Mouse (Mus musculus) forebrain, embryonic 14.5 days (tissue): Measurements from ENCODE around the gene Ubap1. TPM values are rescaled to one million over a fixed set of nuclear protein-coding genes. Genes with fewer than 3 reads are reported as not detected.

Source experiments
- ATAC-seq: fragments of 200-750 bp; cut with Nextera tagmentation; 2 replicates; pipeline ENCODE4 v1.8.0; 2017; ENCODE audit warnings: mild to moderate bottlenecking, moderate library complexity
- DNase-seq: peaks from one replicate; pipeline ENCODE4 v3.0.0-alpha.2; 2015; ENCODE audit warnings: low spot score
- H3K27ac ChIP-seq: fragments of 300-500 bp; sonication (generic); 2 replicates; pipeline ENCODE4 v1.5.1; 2014; ENCODE audit warnings: low read depth, mild to moderate bottlenecking, control low read depth, low read length, moderate library complexity
- H3K27me3 ChIP-seq: fragments of 300-500 bp; sonication (generic); replicated peaks from 2 replicates; pipeline ENCODE4 v1.6.1; 2014; ENCODE audit warnings: low read length, control low read depth, mixed read lengths; ENCODE audit not compliant: control insufficient read depth, insufficient read depth
- H3K36me3 ChIP-seq: fragments of 300-500 bp; sonication (generic); 2 replicates; pipeline ENCODE4 v1.6.1; 2014; ENCODE audit warnings: low read length, control low read depth; ENCODE audit not compliant: control insufficient read depth, insufficient read depth
- H3K4me1 ChIP-seq: fragments of 300-500 bp; sonication (generic); 2 replicates; pipeline ENCODE4 v1.6.1; 2014; ENCODE audit warnings: antibody characterized with exemption, low read length, control low read depth; ENCODE audit not compliant: control insufficient read depth, insufficient read depth
- H3K4me2 ChIP-seq: fragments of 300-500 bp; sonication (generic); 2 replicates; pipeline ENCODE4 v1.6.1; 2014; ENCODE audit warnings: mild to moderate bottlenecking, control low read depth, low read length
- H3K4me3 ChIP-seq: fragments of 300-500 bp; sonication (generic); 2 replicates; pipeline ENCODE4 v1.5.1; 2014; ENCODE audit warnings: low read depth, low read length, control low read depth
- H3K9ac ChIP-seq: fragments of 300-500 bp; sonication (generic); 2 replicates; pipeline ENCODE4 v1.6.1; 2014; ENCODE audit warnings: mild to moderate bottlenecking, low read length, control low read depth, moderate library complexity
- H3K9me3 ChIP-seq: fragments of 300-500 bp; sonication (generic); replicated peaks from 2 replicates; pipeline ENCODE4 v1.6.1; 2016; ENCODE audit warnings: low read length, control low read depth, mixed read lengths; ENCODE audit not compliant: control insufficient read depth
- WGBS: fragments of 180-500 bp; shearing (Covaris S2); extraction: QIAGEN DNeasy Blood & Tissue Kit; methylation state at CpG from one replicate; pipeline ENCODE4 v1.1.7; 2014; 5-methylcytosine and 5-hydroxymethylcytosine counted together
- polyA plus RNA-seq: library from polyadenylated mRNA; unstranded; fragments of >200 nt; fragmentation: Nextera tagmentation; extraction: Ambion mirVana; gene quantifications from 2 replicates; pipeline ENCODE4 v1.2.1, GENCODE M21; 2014

The Ubap1 gene
- polyA plus RNA-seq, 1 experiment from 2014 or later: 59.6 TPM

DNA sequence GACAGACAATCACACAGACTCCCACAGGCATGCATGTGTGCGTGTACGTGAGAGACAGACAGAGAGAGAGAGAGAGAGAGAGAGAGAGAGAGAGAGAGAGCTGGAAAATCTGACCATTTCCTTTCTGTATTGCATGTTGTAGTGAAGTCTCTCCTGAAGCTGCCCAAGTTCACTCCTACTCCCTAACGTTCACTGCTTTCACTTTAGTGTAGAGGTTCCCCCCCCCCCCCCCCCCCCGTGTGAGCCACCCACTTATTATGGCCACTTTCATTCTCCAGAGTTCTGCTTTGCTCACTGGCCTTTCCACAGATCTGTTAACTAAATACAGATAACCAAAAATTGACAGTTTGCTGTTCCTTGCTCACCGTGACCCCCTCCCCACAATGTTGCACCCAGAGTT is 957 bp upstream of the Ubap1 start:
- no peaks in the 10 kb centered on the region for H3K36me3 ChIP-seq
- peak overlapping the region; percentile 30; the same call in 1 of the 2 replicates for H3K9ac ChIP-seq
- no peak overlapping the region for H3K27ac ChIP-seq
- no peaks in the 10 kb centered on the region for H3K9me3 ChIP-seq
- H3K27me3 ChIP-seq: no peaks in the 10 kb centered on the region
- peak overlapping the region; percentile 49 for H3K4me2 ChIP-seq
- 38% methylated on average over 5 of the region's 5 CpGs for WGBS
- DNase-seq (no peak), ATAC-seq (no peak)
- peak overlapping the region; percentile 83 for H3K4me3 ChIP-seq
- H3K4me1 ChIP-seq: peaks cover 8% of the 10 kb centered on the region; the same call in 1 of the 2 replicates

DNA sequence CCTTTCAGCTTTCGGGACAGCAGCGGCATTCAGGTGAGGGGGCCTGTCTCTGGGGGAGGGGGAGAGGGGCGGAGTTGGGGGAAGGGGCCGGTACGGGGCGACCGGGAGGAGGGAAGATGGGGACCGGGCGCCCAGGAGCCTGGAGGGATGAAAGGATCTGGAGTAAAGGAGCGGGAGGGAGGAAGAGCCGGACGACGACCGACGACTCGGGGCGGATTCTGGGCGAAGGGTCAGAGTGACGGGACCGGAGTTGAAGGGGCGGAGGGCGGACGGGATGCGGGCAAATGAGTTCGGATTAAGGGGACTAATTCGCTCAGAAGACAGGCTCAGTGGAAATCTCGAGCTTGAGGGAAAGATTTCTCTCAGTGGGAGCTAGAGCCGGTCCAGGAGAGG is 399 bp downstream of the Ubap1 start:
- Histone ChIP-seq H3K4me1 (peaks cover 8% of the 10 kb centered on the region; the same call in 1 of the 2 replicates), H3K27ac (peak overlapping the region; percentile 95)
- WGBS: under 1% methylated on average over 28 of the region's 28 CpGs

GRCm38 (mm10) chr4:41352758-41353157 is 4.0 kb downstream of the Ubap1 start:
- Histone ChIP-seq H3K9me3 (no peaks in the 10 kb centered on the region), H3K4me1 (peaks cover 8% of the 10 kb centered on the region; the same call in 1 of the 2 replicates), H3K27ac (no peak overlapping the region), H3K4me3 (no peak overlapping the region), H3K36me3 (no peaks in the 10 kb centered on the region), H3K27me3 (no peaks in the 10 kb centered on the region), H3K9ac (no peak overlapping the region), H3K4me2 (no peak overlapping the region)
- WGBS: 95% methylated on average over 4 of the region's 4 CpGs
- ATAC-seq (no peak), DNase-seq (no peak)

More for the DNA sequence above, 399 bp downstream of the Ubap1 start:
- DNase-seq: no peak
- ATAC-seq: peak; percentile 80; the same call in 1 of the 2 replicates
- Histone ChIP-seq H3K27me3 (no peaks in the 10 kb centered on the region), H3K36me3 (no peaks in the 10 kb centered on the region), H3K4me2 (peak overlapping the region; percentile 68), H3K4me3 (peak overlapping the region; percentile 83), H3K9ac (peak overlapping the region; percentile 86), H3K9me3 (no peaks in the 10 kb centered on the region)

- Histone ChIP-seq H3K4me3 (no peak overlapping the region), H3K4me2 (no peak overlapping the region), H3K27ac (no peak overlapping the region), H3K36me3 (no peaks in the 10 kb centered on the region), H3K9ac (no peak overlapping the region), H3K27me3 (no peaks in the 10 kb centered on the region), H3K4me1 (peaks cover 6% of the 10 kb centered on the region; the same call in 1 of the 2 replicates), H3K9me3 (no peaks in the 10 kb centered on the region)
- 91% methylated on average over 1 of the region's 1 CpGs for WGBS
- DNase-seq (no peak), ATAC-seq (no peak)
Measured at GRCm38 (mm10) chr4:41353265-41353664, 4.5 kb downstream of the Ubap1 start.

DNA sequence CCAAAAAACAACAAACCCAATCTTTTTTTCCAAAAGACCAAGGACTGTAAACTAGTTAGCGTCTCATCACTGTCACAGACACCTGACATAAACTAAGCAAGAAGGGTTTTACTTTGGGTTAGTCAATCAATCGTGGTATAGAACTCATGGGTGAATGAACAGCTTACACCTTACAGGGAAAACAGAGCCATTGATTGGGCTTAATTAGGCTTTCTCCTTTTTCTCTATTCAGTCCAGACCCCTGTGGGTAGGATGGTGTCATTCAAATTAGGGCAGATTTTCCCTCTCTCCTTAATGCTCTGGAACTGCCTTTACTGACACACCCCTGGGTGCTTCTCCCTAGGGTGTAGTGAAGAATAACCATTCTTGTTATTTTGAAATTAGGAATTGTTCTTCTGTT is 8.4 kb downstream of the Ubap1 start:
- WGBS: 4% methylated on average over 2 of the region's 2 CpGs
- DNase-seq: peak; percentile 47

GRCm38 (mm10) chr4:41358669-41359068 is 9.9 kb downstream of the Ubap1 start:
- WGBS: 95% methylated on average over 2 of the region's 2 CpGs
- 0 out of 2 replicates have a peak, but pooled peaks cover 3% of the 10 kb centered on the region for H3K36me3 ChIP-seq
- no peaks in the 10 kb centered on the region for H3K4me1 ChIP-seq
- DNase-seq: no peak
- H3K27me3 ChIP-seq: no peaks in the 10 kb centered on the region
- no peak overlapping the region for H3K9ac ChIP-seq
- no peak overlapping the region for H3K27ac ChIP-seq
- no peaks in the 10 kb centered on the region for H3K9me3 ChIP-seq
- no peak overlapping the region for H3K4me3 ChIP-seq
- ATAC-seq: no peak
- no peak overlapping the region for H3K4me2 ChIP-seq

More for the DNA sequence above, 8.4 kb downstream of the Ubap1 start:
- Histone ChIP-seq H3K9ac (no peak overlapping the region), H3K4me3 (no peak overlapping the region), H3K27me3 (no peaks in the 10 kb centered on the region), H3K4me1 (no peaks in the 10 kb centered on the region), H3K36me3 (0 out of 2 replicates have a peak, but pooled peaks cover 3% of the 10 kb centered on the region), H3K4me2 (no peak overlapping the region), H3K9me3 (no peaks in the 10 kb centered on the region), H3K27ac (no peak overlapping the region)
- ATAC-seq: peak; percentile 46; the same call in 1 of the 2 replicates

- DNase-seq: no peak
- Histone ChIP-seq H3K9me3 (no peaks in the 10 kb centered on the region), H3K4me3 (no peak overlapping the region), H3K36me3 (0 out of 2 replicates have a peak, but pooled peaks cover 3% of the 10 kb centered on the region), H3K27ac (no peak overlapping the region), H3K9ac (no peak overlapping the region), H3K27me3 (no peaks in the 10 kb centered on the region), H3K4me1 (no peaks in the 10 kb centered on the region), H3K4me2 (no peak overlapping the region)
- ATAC-seq: no peak
- WGBS: 94% methylated on average over 7 of the region's 7 CpGs
Measured at GRCm38 (mm10) chr4:41359358-41359757, 10.6 kb downstream of the Ubap1 start.

GRCm38 (mm10) chr4:41361059-41361458 is 12.3 kb downstream of the Ubap1 start:
- no peak overlapping the region for H3K4me3 ChIP-seq
- H3K27me3 ChIP-seq: no peaks in the 10 kb centered on the region
- no peak overlapping the region for H3K9ac ChIP-seq
- no peaks in the 10 kb centered on the region for H3K4me1 ChIP-seq
- H3K36me3 ChIP-seq: 0 out of 2 replicates have a peak, but pooled peaks cover 3% of the 10 kb centered on the region
- no peak overlapping the region for H3K27ac ChIP-seq
- WGBS: 95% methylated on average over 3 of the region's 3 CpGs
- no peak for DNase-seq
- ATAC-seq: no peak
- H3K9me3 ChIP-seq: no peaks in the 10 kb centered on the region
- H3K4me2 ChIP-seq: no peak overlapping the region

DNA sequence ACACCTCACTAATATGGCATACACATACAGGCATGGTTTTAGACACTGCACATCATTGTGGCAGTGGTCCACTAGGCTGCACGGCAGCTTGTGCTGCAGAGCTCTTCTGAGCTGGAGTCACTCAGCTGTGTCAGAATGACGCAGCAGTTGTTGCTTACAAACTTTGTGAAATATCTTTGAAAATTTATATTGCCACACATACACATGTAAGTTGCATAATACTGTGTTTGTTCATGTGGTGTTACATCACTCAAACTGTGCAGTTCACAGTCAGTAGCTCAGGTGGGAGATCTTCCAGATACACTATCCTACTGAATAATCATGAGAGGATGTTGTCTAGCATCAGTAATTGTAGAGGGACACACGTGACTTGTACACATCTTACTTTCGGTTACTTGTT is 19.4 kb downstream of the Ubap1 start:
- 93% methylated on average over 4 of the region's 4 CpGs for WGBS
- no peak overlapping the region for H3K4me3 ChIP-seq
- no peaks in the 10 kb centered on the region for H3K9me3 ChIP-seq
- H3K4me2 ChIP-seq: no peak overlapping the region
- H3K36me3 ChIP-seq: peaks cover 29% of the 10 kb centered on the region; the same call in 1 of the 2 replicates
- H3K27ac ChIP-seq: no peak overlapping the region
- no peak overlapping the region for H3K9ac ChIP-seq
- no peaks in the 10 kb centered on the region for H3K27me3 ChIP-seq
- no peaks in the 10 kb centered on the region for H3K4me1 ChIP-seq
- DNase-seq: no peak
- no peak for ATAC-seq
